Mouse (Mus musculus): ENCODE data around the gene Eomes.

DNA sequence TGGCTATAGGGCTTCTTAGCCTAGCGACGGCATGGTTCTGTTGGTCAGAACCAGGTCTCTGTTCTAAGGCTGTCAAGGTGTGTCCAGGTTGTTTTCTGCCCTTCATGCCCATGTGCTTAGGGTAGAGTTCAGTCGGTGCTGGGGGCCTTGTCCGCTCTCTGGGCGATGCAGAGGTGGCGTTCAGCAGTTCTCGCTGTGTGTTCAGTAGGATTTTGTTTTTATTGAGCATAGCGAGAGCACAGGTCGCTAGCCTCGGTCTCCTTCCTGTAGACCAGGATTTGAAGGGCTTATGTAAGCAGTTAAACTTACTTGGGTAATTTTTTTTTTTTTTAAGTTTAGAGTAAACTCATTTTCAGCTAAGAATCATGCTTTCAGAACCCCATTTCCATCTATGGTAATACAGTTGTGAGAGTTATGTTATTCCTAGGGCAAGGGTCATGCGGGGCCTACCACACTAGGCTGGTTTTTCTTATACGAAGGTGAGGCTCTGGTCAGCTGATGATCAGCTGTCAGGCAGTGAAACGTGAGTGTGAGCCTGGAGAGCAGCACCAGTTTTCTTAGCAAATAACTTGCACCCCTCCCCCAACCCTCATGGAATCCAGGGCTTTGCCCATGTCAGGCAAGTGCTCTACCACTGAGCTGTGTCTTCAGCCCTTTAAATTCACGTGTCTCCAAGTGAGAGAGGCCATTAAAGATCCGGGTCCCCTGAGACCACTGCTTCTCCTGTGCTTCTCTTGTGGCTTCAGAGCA is 33.1 kb downstream of the Eomes start:
- TF ChIP-seq EP300 (IDR thresholded peaks at IDR 0.05; ENCODE audit: insufficient read depth, low read depth, low read length) (no peak), POLR2A (IDR thresholded peaks at IDR 0.05; ENCODE audit: insufficient read depth, low read length) (no peak), CTCF (IDR thresholded peaks at IDR 0.05; ENCODE audit: low read depth, low read length) (no peak)

Measured in ES-Bruce4 (cell line).